Mouse (Mus musculus): ENCODE measurements around the gene Clec16a.

GRCm38 (mm10) chr16:10581234-10581898 lies 36.2 kb downstream of the Clec16a start:
- TF ChIP-seq POLR2A (IDR thresholded peaks at IDR 0.05; ENCODE audit: control insufficient read depth, extremely low read depth, insufficient read depth, low read length, poor library complexity): no peak
- no peak for TF ChIP-seq CTCF (IDR thresholded peaks at IDR 0.05; ENCODE audit: borderline replicate concordance, control insufficient read depth, extremely low read depth, insufficient read depth, low read length, poor library complexity)
